Mouse (Mus musculus): ENCODE measurements around the gene Pex1.

GRCm38 (mm10) chr5:3657085-3657484 is 61.2 kb downstream of the Pex1 start, which contains the start of gene Gatad1:
- no peak for TF ChIP-seq CTCF (IDR thresholded peaks at IDR 0.05; ENCODE audit: low read depth)
- TF ChIP-seq EP300 (IDR thresholded peaks at IDR 0.05; ENCODE audit: low read depth) = no peak
